Mouse (Mus musculus): ENCODE measurements around the gene Hist1h2bf.
"Not testable (repeated sequence)": the region's sequence is repeated elsewhere in the genome, so short reads cannot be mapped to it uniquely, and the experiment has no call there.

The Hist1h2bf gene

DNA sequence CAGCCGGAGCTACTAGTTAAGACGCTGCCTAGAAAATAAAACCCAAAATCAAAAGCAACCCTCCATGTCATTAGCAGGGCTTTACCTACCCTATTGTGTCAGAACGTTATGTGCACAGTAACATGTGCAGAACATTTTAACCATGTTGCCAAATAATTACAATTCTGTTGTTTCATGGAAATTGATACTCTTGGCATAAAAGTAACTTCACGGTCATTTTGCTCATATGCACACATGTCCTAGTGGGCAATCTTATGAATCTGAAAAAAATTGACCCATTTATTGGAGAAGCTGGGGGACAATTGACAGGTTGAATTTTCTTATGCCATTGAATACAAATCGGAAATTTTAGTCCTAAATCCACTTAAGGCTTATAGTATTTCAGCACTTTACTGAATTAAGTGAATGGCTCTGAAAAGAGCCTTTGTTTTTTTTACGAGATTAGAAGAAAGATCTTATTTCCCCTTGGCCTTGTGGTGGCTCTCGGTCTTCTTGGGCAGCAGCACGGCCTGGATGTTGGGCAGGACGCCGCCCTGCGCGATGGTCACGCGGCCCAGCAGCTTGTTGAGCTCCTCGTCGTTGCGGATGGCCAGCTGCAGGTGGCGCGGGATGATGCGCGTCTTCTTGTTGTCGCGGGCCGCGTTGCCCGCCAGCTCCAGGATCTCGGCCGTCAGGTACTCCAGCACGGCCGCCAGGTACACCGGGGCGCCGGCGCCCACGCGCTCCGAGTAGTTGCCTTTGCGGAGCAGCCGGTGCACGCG is 3.6 kb downstream of the Hist1h2bf start:
- not testable (repeated sequence) for DNase-seq

DNA sequence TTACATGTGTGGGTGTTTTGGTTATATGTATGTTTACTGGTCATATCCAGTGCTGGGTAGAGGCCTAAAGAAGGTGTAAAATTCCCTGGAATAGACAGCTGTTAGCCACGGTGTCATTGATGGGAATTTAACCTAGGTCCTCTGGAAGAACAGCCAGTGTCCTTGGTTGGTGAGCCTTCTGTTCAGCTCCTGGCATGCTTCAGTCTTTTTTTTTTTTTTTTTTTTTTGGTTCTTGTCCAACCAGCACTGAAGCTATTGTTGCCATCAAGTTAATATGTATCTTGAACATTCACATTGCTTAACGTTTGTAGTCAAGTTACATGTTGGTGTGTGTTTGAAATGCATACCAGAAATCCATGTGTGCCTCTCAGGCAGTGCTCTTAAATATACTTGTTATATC is 9.5 kb downstream of the Hist1h2bf start:
- no peak for DNase-seq

DNA sequence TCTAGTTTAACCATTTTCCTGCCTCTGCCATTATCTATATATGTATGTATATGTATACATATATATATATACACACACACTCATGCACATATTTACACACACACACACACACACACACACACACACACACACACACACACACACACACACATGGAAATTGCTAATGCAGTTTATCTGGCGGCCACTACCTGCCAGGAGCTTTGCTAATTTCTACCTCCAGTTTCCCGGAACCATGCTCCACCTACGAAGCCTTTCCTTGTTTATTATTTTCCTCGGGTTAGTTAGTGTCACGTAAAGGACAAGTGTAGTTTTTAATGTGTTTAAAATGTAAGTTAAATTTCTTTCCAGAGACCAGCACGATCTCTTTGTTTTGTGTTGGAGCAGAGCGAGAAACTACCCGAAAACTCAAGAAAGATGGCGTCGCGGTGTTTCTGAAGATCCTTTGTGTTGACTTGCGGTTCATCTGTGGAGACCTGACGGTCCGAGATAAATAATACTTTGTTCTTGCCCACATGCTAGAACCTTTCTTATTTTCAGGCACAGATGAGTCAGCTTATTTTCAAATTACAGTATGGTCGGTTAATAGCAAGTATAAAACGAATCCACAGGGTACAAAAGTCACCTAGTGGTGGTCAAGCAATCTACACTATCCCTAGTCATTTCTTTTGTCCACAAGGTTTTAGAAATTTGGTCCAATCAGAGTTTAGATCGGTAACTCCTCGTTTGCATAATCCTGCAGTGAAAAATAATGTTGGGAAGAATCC is 11.1 kb downstream of the Hist1h2bf start:
- DNase-seq = peak; percentile 44 to 70

GRCm38 (mm10) chr13:23561883-23562659 is 11.9 kb downstream of the Hist1h2bf start, which contains the start of gene Hist1h3e:
TSS of gene Hist1h3e (minus strand) at chr13:23562369.
- peak; percentile 93 to 96 for DNase-seq

DNA sequence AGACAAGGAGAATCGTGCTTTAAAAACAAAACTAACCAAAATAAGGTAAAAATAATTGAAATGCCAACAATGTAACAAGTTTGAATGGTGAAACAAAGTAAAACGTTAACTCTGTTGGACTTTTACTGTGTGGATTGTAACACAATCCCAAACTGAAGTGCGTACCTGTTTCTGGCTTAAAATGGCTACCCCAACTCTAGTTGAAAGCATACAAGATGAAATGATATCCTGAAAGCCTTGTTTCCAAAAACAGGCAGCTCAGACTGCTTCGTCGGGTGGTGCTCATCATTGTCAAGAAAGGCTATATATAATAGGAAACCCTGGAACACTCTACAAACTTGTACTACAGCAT is 12.5 kb downstream of the Hist1h2bf start:
- DNase-seq = not testable (repeated sequence)

GRCm38 (mm10) chr13:23560699-23561098 is 13.3 kb downstream of the Hist1h2bf start:
- DNase-seq = not testable (repeated sequence)

DNA sequence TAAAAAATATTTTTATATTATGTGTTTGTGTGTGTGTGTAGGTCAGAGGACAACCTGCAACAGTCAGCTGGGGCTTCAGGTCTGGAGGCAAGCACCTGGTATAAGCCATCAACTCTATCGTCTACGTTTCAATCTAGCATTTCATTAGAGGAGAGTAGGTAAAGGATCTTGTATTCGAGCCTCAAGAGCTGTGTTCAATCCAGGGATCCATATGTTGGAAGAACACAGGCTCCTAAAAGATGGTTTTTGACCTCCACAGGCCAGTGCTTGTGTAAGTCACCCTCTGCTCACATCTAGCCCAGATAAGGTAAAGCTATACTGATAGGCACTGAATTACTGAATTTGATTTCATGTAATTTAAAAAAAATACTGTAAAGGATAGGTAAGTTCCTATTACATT is 17.1 kb downstream of the Hist1h2bf start:
- no peak for DNase-seq

DNA sequence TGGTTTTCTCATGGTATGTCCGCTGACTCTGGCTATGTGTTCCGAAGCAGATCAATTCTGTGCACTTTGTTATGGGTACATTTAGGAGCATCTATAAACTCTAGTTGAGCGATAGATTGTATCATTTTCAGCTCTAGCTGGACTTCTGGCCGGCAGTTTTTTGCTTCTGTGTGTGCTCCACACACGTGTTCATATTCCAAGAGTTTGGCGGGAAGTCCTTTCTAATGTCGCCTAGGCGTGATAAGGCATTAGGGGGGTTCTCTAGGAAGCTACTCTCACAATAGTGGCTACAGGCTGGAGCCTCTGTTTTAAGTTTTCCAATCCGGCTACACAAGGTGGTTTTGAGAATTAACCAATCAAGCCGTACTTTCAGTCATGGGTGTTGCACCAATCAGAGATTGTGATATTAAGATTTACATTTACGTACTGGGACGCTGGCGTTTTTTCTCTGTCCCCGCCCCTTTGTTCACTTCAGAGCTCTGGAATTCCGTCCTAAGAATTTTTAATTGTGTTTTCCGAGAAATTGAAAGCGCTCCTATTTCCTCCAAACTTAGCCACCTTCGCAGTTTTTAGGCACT is 18.1 kb downstream of the Hist1h2bf start:
- peak; percentile 73 to 85 for DNase-seq

DNA sequence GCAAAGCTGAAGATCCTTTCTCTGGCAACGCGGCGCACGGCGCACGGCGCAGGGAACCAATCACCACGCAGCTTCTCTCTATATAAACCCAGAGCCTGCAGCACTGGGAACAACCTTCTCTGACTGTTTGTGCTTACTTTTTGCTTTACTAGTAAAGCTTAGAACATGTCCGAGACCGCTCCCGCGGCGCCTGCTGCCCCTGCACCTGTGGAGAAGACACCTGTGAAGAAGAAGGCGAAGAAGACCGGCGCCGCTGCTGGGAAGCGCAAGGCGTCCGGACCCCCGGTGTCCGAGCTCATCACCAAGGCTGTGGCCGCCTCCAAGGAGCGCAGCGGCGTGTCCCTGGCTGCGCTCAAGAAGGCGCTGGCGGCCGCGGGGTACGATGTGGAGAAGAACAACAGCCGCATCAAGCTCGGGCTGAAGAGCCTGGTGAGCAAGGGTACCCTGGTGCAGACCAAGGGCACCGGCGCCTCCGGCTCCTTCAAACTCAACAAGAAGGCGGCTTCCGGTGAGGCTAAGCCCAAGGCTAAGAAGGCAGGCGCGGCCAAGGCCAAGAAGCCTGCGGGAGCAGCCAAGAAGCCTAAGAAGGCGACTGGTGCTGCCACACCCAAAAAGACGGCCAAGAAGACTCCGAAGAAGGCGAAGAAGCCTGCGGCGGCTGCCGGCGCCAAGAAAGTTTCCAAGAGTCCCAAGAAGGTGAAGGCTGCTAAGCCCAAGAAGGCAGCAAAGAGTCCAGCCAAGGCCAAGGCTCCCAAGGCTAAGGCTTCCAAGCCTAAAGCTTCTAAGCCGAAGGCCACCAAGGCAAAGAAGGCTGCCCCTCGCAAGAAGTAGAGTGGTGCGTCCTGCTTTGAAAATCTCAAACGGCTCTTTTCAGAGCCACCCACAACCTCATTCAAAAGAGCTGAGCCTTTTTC is 18.8 kb downstream of the Hist1h2bf start:
- DNase-seq = peak; percentile 78 to 89

DNA sequence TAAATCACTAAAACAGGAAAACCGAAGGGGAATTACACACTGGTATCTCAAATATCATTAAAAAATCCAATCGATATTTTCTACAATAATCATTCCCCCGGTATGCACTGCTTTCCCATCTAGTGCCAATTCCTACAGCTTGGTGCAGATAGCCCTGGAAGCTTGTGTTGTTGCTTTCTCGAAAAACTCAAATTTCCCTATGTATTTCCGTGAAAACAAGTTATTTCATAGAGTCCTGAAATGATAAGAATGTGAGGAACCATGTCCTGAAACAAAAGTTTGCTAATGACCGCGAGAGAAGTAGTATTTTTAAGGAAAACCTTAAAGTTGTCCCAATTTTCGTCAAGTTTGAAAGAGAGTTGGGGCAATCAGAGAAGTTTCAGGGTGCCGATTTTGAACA is 19.6 kb downstream of the Hist1h2bf start:
- DNase-seq = no peak

GRCm38 (mm10) chr13:23552962-23553361 is 21.0 kb downstream of the Hist1h2bf start, which contains the start of gene Hist1h1d:
TSS of gene Hist1h1d (plus strand) at chr13:23553262.
- no peak for DNase-seq

GRCm38 (mm10) chr13:23551931-23552914 is 21.8 kb downstream of the Hist1h2bf start:
- DNase-seq = no peak

- DNase-seq = peak; percentile 90 to 93
These were observed 22.7 kb downstream of the Hist1h2bf start, which contains the start of gene Hist1h4f for GRCm38 (mm10) chr13:23551146-23551834. TSS of gene Hist1h4f (minus strand) at chr13:23551648.

GRCm38 (mm10) chr13:23550761-23551145 is 23.2 kb downstream of the Hist1h2bf start:
- no peak for DNase-seq

GRCm38 (mm10) chr13:23546694-23547093 is 27.3 kb downstream of the Hist1h2bf start:
- no peak for DNase-seq

- peak in 1 of 2 experiments; percentile 48 for DNase-seq
These were observed 29.2 kb downstream of the Hist1h2bf start for GRCm38 (mm10) chr13:23544787-23545120.

GRCm38 (mm10) chr13:23543965-23544786 is 29.8 kb downstream of the Hist1h2bf start, which contains the start of gene Hist1h3f:
TSS of gene Hist1h3f (plus strand) at chr13:23544052.
- peak; percentile 70 to 80 for DNase-seq

DNA sequence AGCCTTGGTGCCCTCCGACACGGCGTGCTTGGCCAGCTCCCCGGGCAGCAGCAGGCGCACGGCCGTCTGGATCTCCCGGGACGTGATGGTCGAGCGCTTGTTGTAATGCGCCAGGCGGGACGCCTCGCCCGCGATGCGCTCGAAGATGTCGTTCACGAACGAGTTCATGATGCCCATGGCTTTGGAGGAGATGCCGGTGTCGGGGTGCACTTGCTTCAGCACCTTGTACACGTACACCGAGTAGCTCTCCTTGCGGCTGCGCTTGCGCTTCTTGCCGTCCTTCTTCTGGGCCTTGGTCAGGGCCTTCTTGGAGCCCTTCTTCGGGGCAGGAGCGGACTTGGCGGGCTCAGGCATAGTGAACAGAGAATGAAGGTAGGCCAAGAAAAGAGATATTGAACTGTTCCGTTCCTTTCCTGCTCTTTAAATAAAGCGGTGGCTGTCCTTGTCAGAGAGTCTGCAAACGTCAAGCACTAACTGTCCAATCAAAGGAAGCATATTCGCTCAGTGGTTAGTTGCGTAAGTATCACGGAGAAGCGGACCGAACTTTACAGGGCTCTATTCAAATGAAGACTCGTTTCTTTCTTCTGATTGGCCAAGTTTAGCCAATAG is 30.9 kb downstream of the Hist1h2bf start, which contains the start of gene Hist1h2bh:
Gene Hist1h2bh (minus strand): TSS at position 394 of the 609 bp plus-strand sequence.
- DNase-seq = peak; percentile 53 to 69

All from kidney, postnatal 4 days (tissue).